Mouse (Mus musculus): Measurements from ENCODE around the gene Smg8. TPM values are rescaled to one million over a fixed set of nuclear protein-coding genes. Genes with fewer than 3 reads are reported as not detected.

Smg8 gene
- 23.9 and 27.3 TPM in 2 replicates for polyA plus RNA-seq (2015; fragmentation: Nextera tagmentation; extraction: Ambion mirVana)

GRCm38 (mm10) chr11:87086290-87086984 lies at the start of gene Smg8:
Gene Smg8, minus strand, starts transcription at chr11:87086774.
- Histone ChIP-seq H3K4me3 (replicated peaks; ENCODE audit: low read length) (peak within 1 kb of the TSS; percentile 96), H3K27me3 (replicated peaks; ENCODE audit: control insufficient read depth, insufficient read depth, low read length) (no peaks in the 10 kb centered on the region), H3K9ac (replicated peaks; ENCODE audit: low read depth, low read length) (peak within 1 kb of the TSS; percentile 85), H3K4me2 (ENCODE audit: low read length) (peak within 1 kb of the TSS; percentile 96), H3K4me1 (replicated peaks; ENCODE audit: control insufficient read depth, insufficient read depth, low read length) (peaks cover 21% of the 10 kb centered on the region), H3K9me3 (ENCODE audit: control insufficient read depth, low read length) (no peaks in the 10 kb centered on the region), H3K36me3 (ENCODE audit: control insufficient read depth, insufficient read depth) (peaks cover 9% of the 10 kb centered on the region), H3K27ac (ENCODE audit: low read length) (peak within 1 kb of the TSS; percentile 66)
- peak; percentile 98 for ATAC-seq
- WGBS: 1% methylated on average over 43 of the region's 43 CpGs

- 90% methylated on average over 4 of the region's 4 CpGs for WGBS
- Histone ChIP-seq H3K27me3 (replicated peaks; ENCODE audit: control insufficient read depth, insufficient read depth, low read length) (no peaks in the 10 kb centered on the region), H3K4me2 (ENCODE audit: low read length) (no peak overlapping the region), H3K4me1 (replicated peaks; ENCODE audit: control insufficient read depth, insufficient read depth, low read length) (no peaks in the 10 kb centered on the region), H3K9me3 (ENCODE audit: control insufficient read depth, low read length) (no peaks in the 10 kb centered on the region), H3K9ac (replicated peaks; ENCODE audit: low read depth, low read length) (no peak overlapping the region), H3K4me3 (replicated peaks; ENCODE audit: low read length) (no peak overlapping the region), H3K27ac (ENCODE audit: low read length) (no peak overlapping the region), H3K36me3 (ENCODE audit: control insufficient read depth, insufficient read depth) (no peaks in the 10 kb centered on the region)
- ATAC-seq: no peak
Measured at GRCm38 (mm10) chr11:87136233-87136632, 49.7 kb upstream of the Smg8 start.

GRCm38 (mm10) chr11:87126824-87127816 lies 40.5 kb upstream of the Smg8 start, which contains the start of gene Trim37:
Gene Trim37, plus strand, starts transcription at chr11:87127077.
- no peaks in the 10 kb centered on the region for H3K9me3 ChIP-seq (ENCODE audit: control insufficient read depth, low read length)
- peak within 1 kb of the TSS; percentile 96 for H3K4me3 ChIP-seq (replicated peaks; ENCODE audit: low read length)
- peak within 1 kb of the TSS; percentile 94 for H3K27ac ChIP-seq (ENCODE audit: low read length)
- ATAC-seq: peak; percentile 96
- no peaks in the 10 kb centered on the region for H3K27me3 ChIP-seq (replicated peaks; ENCODE audit: control insufficient read depth, insufficient read depth, low read length)
- peaks cover 11% of the 10 kb centered on the region for H3K36me3 ChIP-seq (ENCODE audit: control insufficient read depth, insufficient read depth)
- H3K4me1 ChIP-seq (replicated peaks; ENCODE audit: control insufficient read depth, insufficient read depth, low read length): peaks cover 20% of the 10 kb centered on the region
- peak within 1 kb of the TSS; percentile 92 for H3K9ac ChIP-seq (replicated peaks; ENCODE audit: low read depth, low read length)
- under 1% methylated on average over 92 of the region's 105 CpGs for WGBS
- H3K4me2 ChIP-seq (ENCODE audit: low read length): peak within 1 kb of the TSS; percentile 80

- WGBS: 2% methylated on average over 12 of the region's 12 CpGs
- peaks cover 20% of the 10 kb centered on the region for H3K4me1 ChIP-seq (replicated peaks; ENCODE audit: control insufficient read depth, insufficient read depth, low read length)
- H3K4me2 ChIP-seq (ENCODE audit: low read length): peak overlapping the region; percentile 72
- no peaks in the 10 kb centered on the region for H3K27me3 ChIP-seq (replicated peaks; ENCODE audit: control insufficient read depth, insufficient read depth, low read length)
- peak overlapping the region; percentile 94 for H3K27ac ChIP-seq (ENCODE audit: low read length)
- H3K9me3 ChIP-seq (ENCODE audit: control insufficient read depth, low read length): no peaks in the 10 kb centered on the region
- peak overlapping the region; percentile 61 for H3K9ac ChIP-seq (replicated peaks; ENCODE audit: low read depth, low read length)
- no peak for ATAC-seq
- H3K36me3 ChIP-seq (ENCODE audit: control insufficient read depth, insufficient read depth): peaks cover 12% of the 10 kb centered on the region
- peak overlapping the region; percentile 96 for H3K4me3 ChIP-seq (replicated peaks; ENCODE audit: low read length)
Measured at GRCm38 (mm10) chr11:87126281-87126823, 39.8 kb upstream of the Smg8 start.

- 0 out of 2 replicates have a peak overlapping the region, but pooled peaks have one; percentile 3 for H3K4me3 ChIP-seq (replicated peaks; ENCODE audit: low read length)
Measured at GRCm38 (mm10) chr11:87125562-87125961, 39.0 kb upstream of the Smg8 start.

GRCm38 (mm10) chr11:87121864-87122263 lies 35.3 kb upstream of the Smg8 start:
- Histone ChIP-seq H3K9ac (replicated peaks; ENCODE audit: low read depth, low read length) (no peak overlapping the region), H3K36me3 (ENCODE audit: control insufficient read depth, insufficient read depth) (peaks cover 29% of the 10 kb centered on the region), H3K27me3 (replicated peaks; ENCODE audit: control insufficient read depth, insufficient read depth, low read length) (no peaks in the 10 kb centered on the region), H3K4me1 (replicated peaks; ENCODE audit: control insufficient read depth, insufficient read depth, low read length) (peaks cover 8% of the 10 kb centered on the region), H3K27ac (ENCODE audit: low read length) (no peak overlapping the region), H3K4me2 (ENCODE audit: low read length) (no peak overlapping the region), H3K4me3 (replicated peaks; ENCODE audit: low read length) (no peak overlapping the region), H3K9me3 (ENCODE audit: control insufficient read depth, low read length) (no peaks in the 10 kb centered on the region)
- no peak for ATAC-seq
- 74% methylated on average over 8 of the region's 8 CpGs for WGBS

More at GRCm38 (mm10) chr11:87125562-87125961, 39.0 kb upstream of the Smg8 start:
- Histone ChIP-seq H3K4me2 (ENCODE audit: low read length) (peak overlapping the region; percentile 72), H3K27ac (ENCODE audit: low read length) (peak overlapping the region; percentile 56; the same call in 1 of the 2 replicates), H3K4me1 (replicated peaks; ENCODE audit: control insufficient read depth, insufficient read depth, low read length) (peaks cover 20% of the 10 kb centered on the region), H3K36me3 (ENCODE audit: control insufficient read depth, insufficient read depth) (peaks cover 17% of the 10 kb centered on the region), H3K27me3 (replicated peaks; ENCODE audit: control insufficient read depth, insufficient read depth, low read length) (no peaks in the 10 kb centered on the region), H3K9me3 (ENCODE audit: control insufficient read depth, low read length) (no peaks in the 10 kb centered on the region), H3K9ac (replicated peaks; ENCODE audit: low read depth, low read length) (no peak overlapping the region; the same call in 1 of the 2 replicates)
- no peak for ATAC-seq
- WGBS: 43% methylated on average over 4 of the region's 4 CpGs

- Histone ChIP-seq H3K27ac (ENCODE audit: low read length) (peak overlapping the region; percentile 97), H3K36me3 (ENCODE audit: control insufficient read depth, insufficient read depth) (no peaks in the 10 kb centered on the region), H3K9me3 (ENCODE audit: control insufficient read depth, low read length) (no peaks in the 10 kb centered on the region), H3K27me3 (replicated peaks; ENCODE audit: control insufficient read depth, insufficient read depth, low read length) (no peaks in the 10 kb centered on the region), H3K4me2 (ENCODE audit: low read length) (peak overlapping the region; percentile 57), H3K4me3 (replicated peaks; ENCODE audit: low read length) (peak overlapping the region; percentile 98), H3K9ac (replicated peaks; ENCODE audit: low read depth, low read length) (peak overlapping the region; percentile 94), H3K4me1 (replicated peaks; ENCODE audit: control insufficient read depth, insufficient read depth, low read length) (peaks cover 22% of the 10 kb centered on the region)
- WGBS: 2% methylated on average over 9 of the region's 9 CpGs
- no peak for ATAC-seq
Measured at GRCm38 (mm10) chr11:87110172-87110909, 23.8 kb upstream of the Smg8 start.

- ATAC-seq: no peak
Measured at GRCm38 (mm10) chr11:87109519-87110171, 23.1 kb upstream of the Smg8 start.

More at GRCm38 (mm10) chr11:87109519-87110171, 23.1 kb upstream of the Smg8 start:
- peak overlapping the region; percentile 57 for H3K4me2 ChIP-seq (ENCODE audit: low read length)
- H3K4me3 ChIP-seq (replicated peaks; ENCODE audit: low read length): peak overlapping the region; percentile 98
- peaks cover 22% of the 10 kb centered on the region for H3K4me1 ChIP-seq (replicated peaks; ENCODE audit: control insufficient read depth, insufficient read depth, low read length)
- peak overlapping the region; percentile 94 for H3K9ac ChIP-seq (replicated peaks; ENCODE audit: low read depth, low read length)
- WGBS: under 1% methylated on average over 42 of the region's 42 CpGs
- no peaks in the 10 kb centered on the region for H3K36me3 ChIP-seq (ENCODE audit: control insufficient read depth, insufficient read depth)
- peak overlapping the region; percentile 97 for H3K27ac ChIP-seq (ENCODE audit: low read length)
- no peaks in the 10 kb centered on the region for H3K9me3 ChIP-seq (ENCODE audit: control insufficient read depth, low read length)
- H3K27me3 ChIP-seq (replicated peaks; ENCODE audit: control insufficient read depth, insufficient read depth, low read length): no peaks in the 10 kb centered on the region
